Mouse (Mus musculus): ENCODE measurements around the gene Psap.

The Psap gene

GRCm38 (mm10) chr10:60347768-60348610, 70.6 kb downstream of the Psap start:
- peak; percentile 29 for DNase-seq (ENCODE audit: low read depth, low spot score)

DNA sequence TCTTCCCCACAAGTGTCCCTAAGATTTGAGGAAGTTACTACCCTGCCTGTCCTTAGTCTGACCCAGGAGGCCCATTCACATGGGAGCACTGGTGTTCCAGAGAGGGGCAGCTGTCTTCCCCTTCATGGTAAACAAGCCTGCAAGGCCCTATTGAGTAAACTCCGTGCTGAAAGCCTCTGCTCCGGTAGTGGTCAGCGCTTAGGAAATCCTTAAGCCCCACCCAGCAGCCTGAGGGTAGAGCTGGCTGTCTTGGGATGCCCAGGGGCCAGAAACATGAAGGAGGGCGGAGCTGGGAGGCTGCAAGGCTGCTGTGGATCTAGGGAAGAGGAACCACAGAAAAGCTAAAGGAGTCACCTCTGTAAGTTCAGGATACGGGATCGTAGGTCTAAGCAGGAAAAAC, 71.6 kb downstream of the Psap start:
- DNase-seq (ENCODE audit: low read depth, low spot score), result no peak

DNA sequence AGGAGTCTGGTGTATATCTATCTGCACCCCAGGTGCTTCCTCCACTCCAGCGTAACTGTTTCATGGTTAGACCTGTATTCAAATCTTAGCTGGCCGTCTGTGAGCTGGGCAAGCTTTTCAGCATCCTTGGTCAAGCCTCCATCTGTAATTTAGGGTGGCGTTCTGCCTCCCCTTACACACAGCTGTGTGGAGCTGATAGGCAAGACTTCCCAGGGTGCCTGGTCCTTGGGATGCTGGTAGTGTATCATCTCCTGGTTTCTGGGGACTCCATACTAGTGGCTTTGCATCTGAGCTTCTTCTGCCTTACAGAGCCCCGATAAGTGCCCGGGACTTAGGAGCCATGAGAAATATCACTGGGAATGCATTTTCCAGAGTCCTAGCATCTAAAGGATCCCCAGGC, 72.2 kb downstream of the Psap start:
- DNase-seq (ENCODE audit: low read depth, low spot score), result no peak

- peak; percentile 81 for DNase-seq (ENCODE audit: low read depth, low spot score)
Measured at GRCm38 (mm10) chr10:60350077-60350804, 72.8 kb downstream of the Psap start.

GRCm38 (mm10) chr10:60350805-60351167, 73.4 kb downstream of the Psap start:
- peak; percentile 94 for DNase-seq (ENCODE audit: low read depth, low spot score)

DNA sequence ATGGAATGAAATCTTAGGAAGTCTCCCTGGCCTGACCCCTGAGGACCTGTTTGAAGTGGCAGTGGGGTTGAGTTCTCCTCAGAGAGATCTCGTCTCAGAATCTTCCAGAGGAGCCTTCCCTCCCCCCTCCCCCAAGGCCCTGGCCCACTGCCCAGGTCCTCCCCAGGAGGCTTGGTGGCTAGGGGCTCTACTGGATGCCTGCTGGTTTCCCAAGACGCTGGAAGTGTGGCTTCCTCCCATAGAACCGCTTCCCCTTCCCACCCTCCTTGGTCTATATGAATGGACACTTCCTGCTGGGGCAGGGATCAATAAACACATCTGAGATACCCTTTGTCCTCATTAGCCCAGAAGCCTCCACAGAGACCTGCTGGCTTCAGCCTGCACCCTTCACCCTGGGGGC, 73.8 kb downstream of the Psap start:
- peak; percentile 41 for DNase-seq (ENCODE audit: low read depth, low spot score)

DNA sequence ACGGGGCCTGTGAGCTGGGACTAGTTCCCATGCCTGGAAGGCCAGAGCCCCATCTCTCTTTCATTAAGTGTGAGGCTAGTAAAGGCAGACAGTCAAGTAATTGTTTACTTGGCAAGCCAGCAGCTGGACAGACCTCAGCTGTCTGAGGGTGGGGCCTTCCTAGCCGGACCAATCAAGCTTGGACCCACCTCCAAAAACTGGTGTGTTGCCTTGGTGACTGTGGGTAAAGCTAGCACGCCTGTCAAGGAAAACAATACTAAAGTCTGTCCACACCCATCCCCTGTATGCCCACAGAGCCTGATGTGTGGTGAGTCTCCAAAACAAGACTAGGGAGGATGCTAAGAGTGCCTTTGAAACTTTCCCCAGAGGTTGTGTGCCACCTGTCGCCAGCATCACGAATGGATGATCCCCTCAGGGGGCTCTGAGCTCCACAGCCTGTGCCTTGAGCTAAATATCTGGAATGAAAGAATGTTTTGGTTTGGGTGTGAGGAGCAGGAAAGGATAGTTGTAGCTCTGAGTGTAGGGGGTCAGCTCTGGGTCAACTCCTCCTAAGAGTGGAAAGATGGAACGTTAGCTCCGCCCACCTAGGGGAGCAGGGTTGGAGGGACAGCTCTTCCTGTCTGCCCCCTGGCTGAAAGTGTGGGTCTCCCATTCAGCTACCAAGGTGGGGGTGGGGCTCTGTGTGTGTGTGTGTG, 74.5 kb downstream of the Psap start:
- peak; percentile 89 for DNase-seq (ENCODE audit: low read depth, low spot score)
